Mouse (Mus musculus): ENCODE measurements around the gene Mrfap1. TPM values are rescaled to one million over a fixed set of nuclear protein-coding genes. Genes with fewer than 3 reads are reported as not detected.

Mrfap1 gene
- polyA plus RNA-seq (2014; fragmentation: Illumina TruSeq; extraction: RNeasy Lipid Tissue Mini Kit (QIAGEN cat#74804); ENCODE audit: insufficient read depth, low read depth, low replicate concordance) = 233 TPM

GRCm38 (mm10) chr5:36796296-36797014 is at the start of gene Mrfap1:
Mrfap1 (minus strand) TSS chr5:36796772.

GRCm38 (mm10) chr5:36829913-36830879 is 33.6 kb upstream of the Mrfap1 start, which contains the start of gene Man2b2:
Man2b2 (minus strand) TSS chr5:36830653.

GRCm38 (mm10) chr5:36748536-36749061 is 48.0 kb downstream of the Mrfap1 start, which contains the start of gene Bloc1s4:
Bloc1s4 (minus strand) TSS chr5:36748650.

Other genes starting within 250 kb of the Mrfap1 start
- 15.8 TPM for gene Tbc1d14, start 203.5 kb downstream of the Mrfap1 start, polyA plus RNA-seq (2014; fragmentation: Illumina TruSeq; extraction: RNeasy Lipid Tissue Mini Kit (QIAGEN cat#74804); ENCODE audit: insufficient read depth, low read depth, low replicate concordance)
- gene D5Ertd579e, start 100.7 kb downstream of the Mrfap1 start, polyA plus RNA-seq (2014; fragmentation: Illumina TruSeq; extraction: RNeasy Lipid Tissue Mini Kit (QIAGEN cat#74804); ENCODE audit: insufficient read depth, low read depth, low replicate concordance) = 13.8 TPM
- 14.3 TPM for gene Bloc1s4, start 48.1 kb downstream of the Mrfap1 start, polyA plus RNA-seq (2014; fragmentation: Illumina TruSeq; extraction: RNeasy Lipid Tissue Mini Kit (QIAGEN cat#74804); ENCODE audit: insufficient read depth, low read depth, low replicate concordance)
- gene Man2b2, start 33.9 kb upstream of the Mrfap1 start, polyA plus RNA-seq (2014; fragmentation: Illumina TruSeq; extraction: RNeasy Lipid Tissue Mini Kit (QIAGEN cat#74804); ENCODE audit: insufficient read depth, low read depth, low replicate concordance) = 17.6 TPM
- gene Ppp2r2c, start 71.7 kb upstream of the Mrfap1 start, polyA plus RNA-seq (2014; fragmentation: Illumina TruSeq; extraction: RNeasy Lipid Tissue Mini Kit (QIAGEN cat#74804); ENCODE audit: insufficient read depth, low read depth, low replicate concordance) = 0.80 TPM
- 7.4 TPM for gene Wfs1, start 192.4 kb upstream of the Mrfap1 start, polyA plus RNA-seq (2014; fragmentation: Illumina TruSeq; extraction: RNeasy Lipid Tissue Mini Kit (QIAGEN cat#74804); ENCODE audit: insufficient read depth, low read depth, low replicate concordance)